Mouse (Mus musculus) thymus, adult 2 months (tissue): ENCODE data around the gene Spopl. TPM values are rescaled to one million over a fixed set of nuclear protein-coding genes. Genes with fewer than 3 reads are reported as not detected.

Source experiments
- DNase-seq: peaks from one replicate; pipeline ENCODE4 v3.0.0; 2021
- H3K27ac ChIP-seq: fragments of 200-500 bp; 2 replicates; pipeline ENCODE4 v1.5.1; 2012; ENCODE audit warnings: low read length, control low read depth; ENCODE audit not compliant: control insufficient read depth, insufficient read depth
- H3K27me3 ChIP-seq: fragments of 200-500 bp; 2 replicates; pipeline ENCODE4 v1.6.1; 2012; ENCODE audit warnings: mild to moderate bottlenecking, low read length, moderate library complexity, mixed read lengths; ENCODE audit not compliant: control insufficient read depth, insufficient read depth
- H3K36me3 ChIP-seq: fragments of 200-500 bp; 2 replicates; pipeline ENCODE4 v1.6.1; 2012; ENCODE audit warnings: mild to moderate bottlenecking, low read length, moderate library complexity; ENCODE audit not compliant: control insufficient read depth, insufficient read depth
- H3K4me1 ChIP-seq: fragments of 200-500 bp; replicated peaks from 2 replicates; pipeline ENCODE4 v1.6.1; 2012; ENCODE audit warnings: low read length; ENCODE audit not compliant: control insufficient read depth, insufficient read depth
- H3K4me3 ChIP-seq: fragments of 200-500 bp; 2 replicates; pipeline ENCODE4 v1.5.1; 2012; ENCODE audit warnings: mild to moderate bottlenecking, low read length, control low read depth, moderate library complexity; ENCODE audit not compliant: control insufficient read depth, insufficient read depth
- CTCF ChIP-seq: fragments of 200-500 bp; IDR thresholded peaks from 2 replicates; pipeline ENCODE4 v1.5.1; 2012; ENCODE audit warnings: mild to moderate bottlenecking, control low read depth, low read length, moderate library complexity, borderline replicate concordance; ENCODE audit not compliant: control insufficient read depth, poor library complexity, insufficient read depth; ENCODE audit errors: extremely low read depth
- POLR2A ChIP-seq: fragments of 200-500 bp; IDR thresholded peaks from 2 replicates; pipeline ENCODE4 v1.6.1; 2012; ENCODE audit warnings: mild to moderate bottlenecking, low read length, control low read depth, moderate library complexity; ENCODE audit not compliant: control insufficient read depth, poor library complexity, insufficient read depth; ENCODE audit errors: extremely low read depth
- WGBS: fragments of 180-500 bp; shearing (Covaris S2); methylation state at CpG from one replicate; pipeline ENCODE4 v1.1.7; 2018; 5-methylcytosine and 5-hydroxymethylcytosine counted together
- polyA plus RNA-seq: library from polyadenylated mRNA; depleted of rRNA; stranded (reverse); fragments of >200 nt; gene quantifications from 2 replicates; pipeline ENCODE4 v1.2.3, GENCODE M21; 2012

Spopl gene
- polyA plus RNA-seq, 1 experiment: 5.4 TPM

GRCm38 (mm10) chr2:23568775-23569174 lies 3.1 kb downstream of the Spopl start:
- no peak for DNase-seq
- Histone ChIP-seq H3K27ac (no peak overlapping the region), H3K36me3 (no peaks in the 10 kb centered on the region), H3K27me3 (no peaks in the 10 kb centered on the region), H3K4me3 (no peak overlapping the region), H3K4me1 (peaks cover 3% of the 10 kb centered on the region; the same call in 1 of the 2 replicates)
- TF ChIP-seq CTCF (no peak), POLR2A (no peak)
- 93% methylated on average over 1 of the region's 1 CpGs for WGBS

GRCm38 (mm10) chr2:23565081-23565801 lies 6.7 kb downstream of the Spopl start:
- 95% methylated on average over 2 of the region's 2 CpGs for WGBS
- Histone ChIP-seq H3K4me3 (no peak overlapping the region), H3K27ac (no peak overlapping the region), H3K27me3 (no peaks in the 10 kb centered on the region), H3K36me3 (no peaks in the 10 kb centered on the region), H3K4me1 (no peaks in the 10 kb centered on the region)
- no peak for DNase-seq
- TF ChIP-seq POLR2A: no peak
- TF ChIP-seq CTCF: no peak

GRCm38 (mm10) chr2:23562898-23563297 lies 9.0 kb downstream of the Spopl start:
- no peak for DNase-seq
- Histone ChIP-seq H3K4me3 (no peak overlapping the region), H3K27ac (no peak overlapping the region), H3K27me3 (no peaks in the 10 kb centered on the region), H3K4me1 (no peaks in the 10 kb centered on the region), H3K36me3 (no peaks in the 10 kb centered on the region)
- TF ChIP-seq POLR2A (no peak), CTCF (no peak)
- WGBS: 98% methylated on average over 3 of the region's 3 CpGs

GRCm38 (mm10) chr2:23559186-23559585 lies 12.7 kb downstream of the Spopl start:
- WGBS: 98% methylated on average over 2 of the region's 2 CpGs
- Histone ChIP-seq H3K4me1 (no peaks in the 10 kb centered on the region), H3K27me3 (no peaks in the 10 kb centered on the region), H3K27ac (no peak overlapping the region), H3K36me3 (no peaks in the 10 kb centered on the region), H3K4me3 (no peak overlapping the region)
- DNase-seq: no peak
- TF ChIP-seq CTCF (no peak), POLR2A (no peak)

- TF ChIP-seq CTCF: no peak
- TF ChIP-seq POLR2A: no peak
- Histone ChIP-seq H3K27me3 (no peaks in the 10 kb centered on the region), H3K4me3 (no peak overlapping the region), H3K36me3 (no peaks in the 10 kb centered on the region), H3K27ac (no peak overlapping the region), H3K4me1 (no peaks in the 10 kb centered on the region)
- WGBS: 98% methylated on average over 1 of the region's 1 CpGs
- DNase-seq: no peak
These were observed 20.7 kb downstream of the Spopl start for GRCm38 (mm10) chr2:23551235-23551634.

- no peak overlapping the region for H3K27ac ChIP-seq
- TF ChIP-seq POLR2A: no peak
- TF ChIP-seq CTCF: no peak
- no peak overlapping the region for H3K4me3 ChIP-seq
- WGBS: 93% methylated on average over 1 of the region's 1 CpGs
- no peaks in the 10 kb centered on the region for H3K36me3 ChIP-seq
- no peaks in the 10 kb centered on the region for H3K4me1 ChIP-seq
- no peak for DNase-seq
- no peaks in the 10 kb centered on the region for H3K27me3 ChIP-seq
These were observed 24.7 kb downstream of the Spopl start for GRCm38 (mm10) chr2:23547220-23547619.
